Mouse (Mus musculus): ENCODE results near the gene H2-DMb2. TPM values are rescaled to one million over a fixed set of nuclear protein-coding genes. Genes with fewer than 3 reads are reported as not detected.

H2-DMb2 gene
- total RNA-seq, 2 experiments from 2014 or later, result 2.0 to 4.6 TPM

- ATAC-seq (replicated peaks; ENCODE audit: low FRiP score, poor library complexity, severe bottlenecking), result peak; percentile 63; the same call in 1 of the 2 replicates
These were observed 27.4 kb downstream of the H2-DMb2 start for GRCm38 (mm10) chr17:34170487-34170876.

- peak; percentile 90 for ATAC-seq (replicated peaks; ENCODE audit: low FRiP score, poor library complexity, severe bottlenecking)
These were observed 27.9 kb downstream of the H2-DMb2 start for GRCm38 (mm10) chr17:34170877-34171498.

GRCm38 (mm10) chr17:34172528-34172927 lies 29.4 kb downstream of the H2-DMb2 start:
- no peak for ATAC-seq (replicated peaks; ENCODE audit: low FRiP score, poor library complexity, severe bottlenecking)

- ATAC-seq (replicated peaks; ENCODE audit: low FRiP score, poor library complexity, severe bottlenecking), result no peak
These were observed 31.0 kb downstream of the H2-DMb2 start for GRCm38 (mm10) chr17:34174075-34174474.

- ATAC-seq (replicated peaks; ENCODE audit: low FRiP score, poor library complexity, severe bottlenecking), result no peak
These were observed 34.1 kb downstream of the H2-DMb2 start for GRCm38 (mm10) chr17:34177179-34177578.

GRCm38 (mm10) chr17:34179019-34179418 lies 35.9 kb downstream of the H2-DMb2 start:
- ATAC-seq (replicated peaks; ENCODE audit: low FRiP score, poor library complexity, severe bottlenecking), result no peak

GRCm38 (mm10) chr17:34179913-34180859 lies 37.1 kb downstream of the H2-DMb2 start:
- ATAC-seq (replicated peaks; ENCODE audit: low FRiP score, poor library complexity, severe bottlenecking), result no peak

GRCm38 (mm10) chr17:34183564-34184219 lies 40.6 kb downstream of the H2-DMb2 start:
- ATAC-seq (replicated peaks; ENCODE audit: low FRiP score, poor library complexity, severe bottlenecking), result no peak

- no peak for ATAC-seq (replicated peaks; ENCODE audit: low FRiP score, poor library complexity, severe bottlenecking)
These were observed 42.4 kb downstream of the H2-DMb2 start for GRCm38 (mm10) chr17:34185526-34185925.

GRCm38 (mm10) chr17:34186885-34187260 lies 43.8 kb downstream of the H2-DMb2 start:
- ATAC-seq (replicated peaks; ENCODE audit: low FRiP score, poor library complexity, severe bottlenecking), result no peak; the same call in 1 of the 2 replicates

GRCm38 (mm10) chr17:34187261-34187916 lies 44.3 kb downstream of the H2-DMb2 start, which contains the start of the genes Tap1 and Psmb9:
Gene Tap1 (plus strand): TSS chr17:34187553.
Gene Psmb9 (minus strand): TSS chr17:34187764.
- peak; percentile 90 for ATAC-seq (replicated peaks; ENCODE audit: low FRiP score, poor library complexity, severe bottlenecking)

- ATAC-seq (replicated peaks; ENCODE audit: low FRiP score, poor library complexity, severe bottlenecking), result peak; percentile 73
These were observed 44.9 kb downstream of the H2-DMb2 start for GRCm38 (mm10) chr17:34188010-34188409.

GRCm38 (mm10) chr17:34188986-34189385 lies 45.9 kb downstream of the H2-DMb2 start:
- ATAC-seq (replicated peaks; ENCODE audit: low FRiP score, poor library complexity, severe bottlenecking), result no peak

- ATAC-seq (replicated peaks; ENCODE audit: low FRiP score, poor library complexity, severe bottlenecking), result no peak
These were observed 49.7 kb downstream of the H2-DMb2 start for GRCm38 (mm10) chr17:34192852-34193251.

- ATAC-seq (replicated peaks; ENCODE audit: low FRiP score, poor library complexity, severe bottlenecking), result no peak
These were observed 50.4 kb downstream of the H2-DMb2 start for GRCm38 (mm10) chr17:34193468-34193867.

- ATAC-seq (replicated peaks; ENCODE audit: low FRiP score, poor library complexity, severe bottlenecking), result no peak
These were observed 51.6 kb downstream of the H2-DMb2 start for GRCm38 (mm10) chr17:34194723-34195122.

- no peak for ATAC-seq (replicated peaks; ENCODE audit: low FRiP score, poor library complexity, severe bottlenecking)
These were observed 53.4 kb downstream of the H2-DMb2 start for GRCm38 (mm10) chr17:34196491-34196890.

- ATAC-seq (replicated peaks; ENCODE audit: low FRiP score, poor library complexity, severe bottlenecking), result 0 out of 2 replicates have a peak, but pooled peaks have one; percentile 45
These were observed 54.1 kb downstream of the H2-DMb2 start, which contains the start of gene Psmb8 for GRCm38 (mm10) chr17:34196941-34197894. Gene Psmb8 (plus strand): TSS chr17:34197721.

Data from erythroid progenitor cell, adult 5-6 weeks (primary cell).